Mouse (Mus musculus): ENCODE results near the gene Caprin1. TPM values are rescaled to one million over a fixed set of nuclear protein-coding genes. Genes with fewer than 3 reads are reported as not detected.

Gene Caprin1
- polyA plus RNA-seq, 1 experiment from 2014 or later: 508 TPM

DNA sequence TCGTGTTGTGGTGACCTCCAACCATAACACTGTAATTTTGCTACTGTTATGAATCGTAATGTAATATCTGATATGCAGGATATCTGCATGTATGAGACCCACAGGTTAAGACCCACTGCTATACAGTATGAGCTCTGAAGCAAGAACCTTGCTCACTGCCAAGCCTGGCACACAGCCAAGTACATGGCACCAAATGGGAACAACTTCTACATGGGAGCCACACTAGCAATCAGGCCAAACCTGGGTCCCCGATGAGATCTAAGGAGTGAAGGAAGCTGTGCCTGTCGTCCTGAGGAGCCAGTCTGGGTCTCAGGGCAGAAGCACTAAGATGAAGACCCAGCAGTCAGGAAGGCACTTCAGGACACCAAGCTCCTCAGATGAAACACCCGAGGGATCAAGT lies 52.0 kb downstream of the Caprin1 start:
- Histone ChIP-seq H3K27me3 (ENCODE audit: low read depth, poor library complexity, severe bottlenecking) (no peaks in the 10 kb centered on the region), H3K36me3 (peaks cover 90% of the 10 kb centered on the region), H3K9me3 (replicated peaks) (no peaks in the 10 kb centered on the region), H3K4me3 (no peak overlapping the region), H3K4me1 (no peaks in the 10 kb centered on the region), H3K27ac (replicated peaks) (no peak overlapping the region)
- 89% methylated on average over 5 of the region's 5 CpGs for WGBS
- DNase-seq (ENCODE audit: low spot score): no peak

DNA sequence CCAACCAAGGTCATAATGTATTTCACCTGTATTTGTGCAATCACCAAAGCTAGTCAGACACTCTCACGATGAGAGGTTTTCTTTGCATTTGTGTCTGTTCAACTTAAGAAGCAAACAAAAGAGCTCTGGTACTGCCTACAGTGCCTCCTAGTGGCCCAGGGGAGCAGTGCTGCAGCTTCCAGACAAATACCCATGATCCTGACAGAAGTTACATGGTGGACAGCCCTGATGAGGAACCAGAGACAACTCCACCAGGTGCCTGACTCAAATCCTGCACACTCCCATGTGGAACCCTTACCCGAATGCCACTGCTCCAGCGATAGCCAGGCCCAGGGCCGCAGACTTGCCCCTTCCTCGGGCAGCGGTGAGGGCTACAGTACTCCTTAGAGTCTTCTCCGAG lies 53.5 kb downstream of the Caprin1 start:
- peak; percentile 63 for DNase-seq (ENCODE audit: low spot score)
- Histone ChIP-seq H3K27ac (replicated peaks) (no peak overlapping the region; the same call in 1 of the 2 replicates), H3K4me3 (no peak overlapping the region), H3K27me3 (ENCODE audit: low read depth, poor library complexity, severe bottlenecking) (no peaks in the 10 kb centered on the region), H3K9me3 (replicated peaks) (no peaks in the 10 kb centered on the region), H3K4me1 (no peaks in the 10 kb centered on the region), H3K36me3 (peaks cover 90% of the 10 kb centered on the region)
- WGBS: 87% methylated on average over 7 of the region's 7 CpGs

DNA sequence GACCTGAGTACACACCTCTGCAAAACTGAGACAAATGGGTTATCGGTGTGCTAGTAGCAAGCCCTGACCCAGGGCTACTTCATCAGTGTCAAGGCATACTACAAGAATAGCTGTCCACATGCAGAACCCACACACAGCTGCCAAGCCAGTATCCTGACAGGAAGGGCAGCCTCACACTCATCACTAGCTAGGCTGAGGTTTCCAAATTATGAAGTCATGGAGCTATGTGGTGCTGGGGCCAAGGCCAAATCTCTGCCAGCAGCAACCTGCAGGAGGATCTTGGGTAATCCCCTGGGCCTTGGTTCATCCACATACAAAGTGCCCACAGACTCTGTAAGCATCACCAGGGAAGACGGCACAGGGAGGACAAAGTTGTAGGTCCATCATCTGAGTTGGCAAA lies 53.9 kb downstream of the Caprin1 start:
- Histone ChIP-seq H3K4me3 (no peak overlapping the region), H3K36me3 (peaks cover 90% of the 10 kb centered on the region), H3K27me3 (ENCODE audit: low read depth, poor library complexity, severe bottlenecking) (no peaks in the 10 kb centered on the region), H3K4me1 (no peaks in the 10 kb centered on the region), H3K9me3 (replicated peaks) (no peaks in the 10 kb centered on the region), H3K27ac (replicated peaks) (no peak overlapping the region; the same call in 1 of the 2 replicates)
- 92% methylated on average over 2 of the region's 2 CpGs for WGBS
- DNase-seq (ENCODE audit: low spot score): no peak

DNA sequence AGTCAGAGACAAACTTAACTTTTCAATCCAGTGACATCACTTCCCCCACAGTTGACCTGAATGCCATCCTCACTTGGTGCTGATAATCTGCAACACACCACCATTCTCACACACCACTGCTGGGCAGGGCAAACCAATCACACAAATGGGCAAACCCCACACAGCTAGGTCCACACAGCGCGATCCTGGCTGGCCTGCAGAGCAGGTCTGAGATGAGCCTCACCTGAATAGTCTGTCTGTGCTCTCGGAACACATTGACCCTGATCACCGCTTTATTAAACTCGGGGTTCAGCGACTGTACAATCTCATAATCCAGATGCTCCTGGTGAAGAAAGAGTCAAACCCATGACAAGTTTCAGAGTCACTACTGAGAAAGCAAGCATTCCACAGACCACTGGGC lies 54.6 kb downstream of the Caprin1 start:
- Histone ChIP-seq H3K27me3 (ENCODE audit: low read depth, poor library complexity, severe bottlenecking) (no peaks in the 10 kb centered on the region), H3K4me1 (no peaks in the 10 kb centered on the region), H3K36me3 (peaks cover 85% of the 10 kb centered on the region), H3K4me3 (no peak overlapping the region), H3K27ac (replicated peaks) (no peak overlapping the region), H3K9me3 (replicated peaks) (no peaks in the 10 kb centered on the region)
- 94% methylated on average over 6 of the region's 6 CpGs for WGBS
- no peak for DNase-seq (ENCODE audit: low spot score)

DNA sequence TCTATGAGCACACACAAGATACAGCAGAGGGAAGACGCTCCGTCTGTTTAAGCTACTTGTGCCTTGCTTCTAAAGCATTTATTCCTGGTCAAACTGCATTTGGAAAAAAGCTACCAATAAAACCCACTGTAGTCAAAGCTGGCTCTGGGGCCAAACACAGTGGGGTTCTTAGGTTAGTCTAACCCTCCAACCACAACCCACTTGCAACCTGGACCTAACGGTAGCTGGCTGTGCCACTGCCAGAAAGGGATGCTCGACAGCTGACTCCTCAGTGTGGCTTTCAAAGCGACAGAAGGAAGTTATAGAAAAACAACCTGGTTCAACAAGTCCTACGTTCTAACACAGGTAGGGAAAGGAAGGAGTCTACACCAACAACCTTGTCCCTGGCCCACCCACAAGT lies 66.0 kb downstream of the Caprin1 start:
- no peak for DNase-seq (ENCODE audit: low spot score)
- H3K27me3 ChIP-seq (ENCODE audit: low read depth, poor library complexity, severe bottlenecking): no peaks in the 10 kb centered on the region
- no peak overlapping the region for H3K4me3 ChIP-seq
- WGBS: 92% methylated on average over 6 of the region's 6 CpGs
- peaks cover 98% of the 10 kb centered on the region for H3K36me3 ChIP-seq
- H3K4me1 ChIP-seq: no peaks in the 10 kb centered on the region
- H3K9me3 ChIP-seq (replicated peaks): no peaks in the 10 kb centered on the region
- H3K27ac ChIP-seq (replicated peaks): no peak overlapping the region

DNA sequence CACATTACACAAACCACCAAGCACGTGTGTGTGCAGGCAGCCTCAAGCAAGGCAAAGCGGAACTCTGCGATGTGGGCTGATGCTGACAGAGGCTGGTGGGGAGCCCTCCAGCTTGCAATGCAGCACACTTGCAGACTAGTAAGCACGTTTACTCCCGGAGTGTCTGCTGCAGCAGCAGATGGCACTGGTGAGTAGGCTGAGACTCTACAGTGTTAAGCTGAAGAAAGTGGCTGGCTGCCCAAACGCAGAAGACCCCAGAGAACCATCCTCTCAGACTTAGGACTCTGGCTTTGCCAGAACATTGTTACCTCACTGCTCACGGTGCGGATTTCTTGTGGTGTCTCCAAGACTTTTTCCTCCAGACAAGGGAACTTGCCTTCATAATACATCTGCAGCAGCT lies 66.5 kb downstream of the Caprin1 start:
- Histone ChIP-seq H3K9me3 (replicated peaks) (no peaks in the 10 kb centered on the region), H3K36me3 (peaks cover 98% of the 10 kb centered on the region), H3K4me3 (no peak overlapping the region), H3K4me1 (no peaks in the 10 kb centered on the region), H3K27ac (replicated peaks) (no peak overlapping the region), H3K27me3 (ENCODE audit: low read depth, poor library complexity, severe bottlenecking) (no peaks in the 10 kb centered on the region)
- WGBS: 86% methylated on average over 8 of the region's 8 CpGs
- DNase-seq (ENCODE audit: low spot score): no peak

DNA sequence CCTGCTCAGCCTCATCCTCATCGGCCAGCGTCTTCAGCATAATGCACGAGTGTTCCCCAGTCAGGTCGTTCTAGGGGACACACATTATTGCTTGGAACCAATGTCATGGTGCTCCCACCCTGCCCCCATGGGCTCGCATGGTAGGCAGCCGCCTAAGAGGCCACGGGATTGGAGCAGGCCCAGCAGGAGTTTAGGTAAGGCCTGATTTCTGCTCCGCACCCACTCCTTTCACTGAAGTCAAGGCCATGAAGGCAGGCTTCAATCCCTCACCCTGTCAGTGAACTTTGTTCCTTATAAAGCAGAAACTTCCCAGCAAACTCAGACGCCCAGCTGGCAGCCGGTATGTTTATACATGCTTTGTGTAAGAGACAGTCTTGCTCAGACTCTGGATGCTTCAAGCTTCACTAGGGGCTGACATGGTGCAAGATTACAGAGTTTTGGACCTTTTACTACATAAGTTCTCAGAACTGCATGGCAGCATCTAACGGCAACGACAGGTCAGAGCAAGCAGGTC lies 69.4 kb downstream of the Caprin1 start:
- Histone ChIP-seq H3K4me3 (no peak overlapping the region), H3K27me3 (ENCODE audit: low read depth, poor library complexity, severe bottlenecking) (no peaks in the 10 kb centered on the region), H3K27ac (replicated peaks) (no peak overlapping the region), H3K4me1 (no peaks in the 10 kb centered on the region), H3K9me3 (replicated peaks) (no peaks in the 10 kb centered on the region), H3K36me3 (peaks cover 98% of the 10 kb centered on the region)
- WGBS: 92% methylated on average over 12 of the region's 12 CpGs
- no peak for DNase-seq (ENCODE audit: low spot score)

DNA sequence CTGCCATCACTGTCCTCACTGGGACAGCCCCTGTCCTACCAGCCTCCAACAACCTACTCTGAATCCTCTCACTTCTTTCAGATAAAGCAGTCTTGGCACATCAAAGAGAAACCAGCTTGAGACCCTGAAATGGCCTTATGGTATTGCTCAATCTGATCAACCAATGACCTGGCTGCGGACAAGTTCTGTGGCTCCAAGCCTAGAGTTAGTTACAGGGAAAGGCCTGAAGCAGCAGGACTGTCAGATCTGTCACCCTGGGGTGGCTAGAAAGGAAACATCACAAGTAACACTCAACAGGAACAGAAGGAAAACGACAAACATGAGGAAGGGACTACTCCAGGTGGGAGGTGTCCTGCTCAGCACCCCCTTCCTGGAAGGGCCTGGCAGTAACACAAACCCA lies 72.9 kb downstream of the Caprin1 start:
- no peak for DNase-seq (ENCODE audit: low spot score)
- Histone ChIP-seq H3K27ac (replicated peaks) (no peak overlapping the region), H3K4me1 (no peaks in the 10 kb centered on the region), H3K27me3 (ENCODE audit: low read depth, poor library complexity, severe bottlenecking) (no peaks in the 10 kb centered on the region), H3K36me3 (peaks cover 94% of the 10 kb centered on the region), H3K4me3 (no peak overlapping the region), H3K9me3 (replicated peaks) (no peaks in the 10 kb centered on the region)
- 91% methylated on average over 2 of the region's 2 CpGs for WGBS

DNA sequence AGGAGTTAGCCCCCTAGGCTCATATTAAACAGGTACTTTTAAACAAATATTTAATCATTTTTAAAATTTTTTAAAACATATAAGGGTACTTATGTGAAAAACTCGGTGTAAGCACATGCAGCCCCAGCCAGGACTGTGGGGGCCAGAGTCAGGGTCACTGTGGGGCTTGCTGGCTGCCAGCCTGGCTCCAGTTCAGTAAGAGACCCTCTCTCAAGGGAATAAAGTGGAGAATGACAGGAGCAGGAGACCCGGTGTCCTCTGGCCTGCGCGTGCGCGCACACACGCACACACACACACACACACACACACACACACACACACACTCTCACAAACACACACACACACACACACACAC lies 78.2 kb downstream of the Caprin1 start:
- Histone ChIP-seq H3K27me3 (ENCODE audit: low read depth, poor library complexity, severe bottlenecking) (no peaks in the 10 kb centered on the region), H3K27ac (replicated peaks) (0 out of 2 replicates have a peak overlapping the region, but pooled peaks have one; percentile 9), H3K4me1 (no peaks in the 10 kb centered on the region), H3K4me3 (no peak overlapping the region), H3K9me3 (replicated peaks) (no peaks in the 10 kb centered on the region), H3K36me3 (peaks cover 89% of the 10 kb centered on the region)
- no peak for DNase-seq (ENCODE audit: low spot score)
- 94% methylated on average over 7 of the region's 7 CpGs for WGBS

DNA sequence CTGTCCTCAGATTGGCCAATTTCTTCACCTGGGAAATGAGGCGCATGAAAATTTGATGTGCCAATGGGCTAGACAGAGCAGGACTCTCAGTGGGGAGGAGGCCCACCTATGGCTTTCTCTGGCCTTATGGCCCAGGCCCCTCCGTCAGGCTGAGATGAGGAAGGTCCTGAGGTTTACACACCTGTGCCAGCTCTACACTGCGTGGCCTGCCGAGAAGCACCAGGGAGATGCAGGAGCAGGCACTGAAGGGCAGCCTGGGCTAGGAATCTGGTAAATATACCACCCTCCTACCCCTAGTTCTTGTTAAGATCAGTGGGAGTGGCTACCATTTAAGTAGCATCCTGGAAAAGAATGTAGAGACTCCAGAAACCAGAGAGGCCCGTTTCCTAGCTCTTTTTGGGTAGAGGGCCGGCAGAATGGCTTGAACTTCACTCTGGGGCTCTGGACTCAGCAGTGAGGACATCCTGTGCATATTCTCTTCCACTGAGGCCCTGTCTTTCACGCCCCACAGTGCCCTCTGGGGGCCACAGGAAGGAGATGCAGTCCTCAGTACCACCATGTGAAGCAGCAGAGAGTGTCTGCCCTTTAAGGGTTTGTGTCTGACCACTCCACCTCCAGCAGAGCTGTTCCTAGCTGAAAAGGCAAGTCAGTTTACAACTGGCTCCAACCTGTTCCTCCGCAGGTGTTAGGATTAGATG lies 78.7 kb downstream of the Caprin1 start:
- Histone ChIP-seq H3K27ac (replicated peaks) (no peak overlapping the region), H3K4me1 (no peaks in the 10 kb centered on the region), H3K4me3 (no peak overlapping the region), H3K9me3 (replicated peaks) (no peaks in the 10 kb centered on the region), H3K36me3 (peaks cover 87% of the 10 kb centered on the region), H3K27me3 (ENCODE audit: low read depth, poor library complexity, severe bottlenecking) (no peaks in the 10 kb centered on the region)
- WGBS: 65% methylated on average over 8 of the region's 8 CpGs
- DNase-seq (ENCODE audit: low spot score): peak; percentile 76

DNA sequence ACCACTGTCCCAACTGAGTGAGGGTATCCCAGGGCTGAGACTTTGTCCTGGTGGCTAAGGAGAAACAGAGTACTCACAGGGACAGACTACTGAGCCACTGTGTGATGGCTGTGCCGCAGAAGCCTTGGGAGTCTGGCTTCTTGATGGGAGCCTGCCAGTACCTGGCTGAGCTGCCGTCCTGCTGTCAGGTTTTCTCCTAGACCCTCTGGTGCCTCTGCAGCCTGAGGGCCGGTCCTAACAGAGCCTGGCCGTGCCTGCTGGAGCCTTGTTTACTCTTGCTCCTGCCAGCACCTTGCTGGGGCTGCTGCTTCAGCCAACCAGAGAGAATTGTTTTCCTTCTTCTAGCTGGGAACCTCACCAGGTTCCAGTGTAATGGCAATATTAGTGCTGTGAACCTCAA lies 83.0 kb downstream of the Caprin1 start:
- DNase-seq (ENCODE audit: low spot score): no peak
- Histone ChIP-seq H3K4me1 (no peaks in the 10 kb centered on the region), H3K4me3 (no peak overlapping the region), H3K36me3 (peaks cover 87% of the 10 kb centered on the region), H3K27ac (replicated peaks) (no peak overlapping the region), H3K9me3 (replicated peaks) (no peaks in the 10 kb centered on the region), H3K27me3 (ENCODE audit: low read depth, poor library complexity, severe bottlenecking) (no peaks in the 10 kb centered on the region)
- WGBS: 74% methylated on average over 4 of the region's 4 CpGs

DNA sequence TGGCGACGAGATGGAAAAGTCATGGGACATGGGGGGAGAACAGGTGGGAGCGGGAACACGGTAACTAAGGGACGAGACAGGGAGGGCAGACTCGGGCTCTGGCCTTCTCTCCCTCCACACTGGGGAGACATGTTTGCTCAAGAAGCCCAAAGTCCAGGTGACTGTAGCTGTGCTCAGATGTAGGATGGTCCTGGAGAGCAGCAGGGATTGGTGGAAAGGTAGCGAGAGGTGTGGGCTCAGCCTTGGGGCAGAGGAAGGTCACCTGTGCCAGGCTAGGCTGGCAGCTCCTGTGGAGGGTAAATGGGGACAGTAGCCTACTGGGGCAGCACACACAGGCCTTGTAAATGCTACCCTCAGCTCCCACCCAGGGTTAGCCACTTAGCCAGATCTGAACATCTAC lies 83.6 kb downstream of the Caprin1 start:
- whole genome bisulfite sequencing: 90% methylated on average over 7 of the region's 7 CpGs
- no peaks in the 10 kb centered on the region for H3K27me3 ChIP-seq (ENCODE audit: low read depth, poor library complexity, severe bottlenecking)
- no peak overlapping the region for H3K27ac ChIP-seq (replicated peaks)
- no peaks in the 10 kb centered on the region for H3K9me3 ChIP-seq (replicated peaks)
- H3K4me3 ChIP-seq: no peak overlapping the region
- no peaks in the 10 kb centered on the region for H3K4me1 ChIP-seq
- DNase-seq (ENCODE audit: low spot score): no peak
- H3K36me3 ChIP-seq: peaks cover 90% of the 10 kb centered on the region
